Mouse (Mus musculus): ENCODE measurements at regions not wholly inside any gene's neighbourhood (a gene's known extent, or its start where the extent isn't known, plus 50 kb on each side); places are given as distances from the start of the nearest gene placed in this dataset.

DNA sequence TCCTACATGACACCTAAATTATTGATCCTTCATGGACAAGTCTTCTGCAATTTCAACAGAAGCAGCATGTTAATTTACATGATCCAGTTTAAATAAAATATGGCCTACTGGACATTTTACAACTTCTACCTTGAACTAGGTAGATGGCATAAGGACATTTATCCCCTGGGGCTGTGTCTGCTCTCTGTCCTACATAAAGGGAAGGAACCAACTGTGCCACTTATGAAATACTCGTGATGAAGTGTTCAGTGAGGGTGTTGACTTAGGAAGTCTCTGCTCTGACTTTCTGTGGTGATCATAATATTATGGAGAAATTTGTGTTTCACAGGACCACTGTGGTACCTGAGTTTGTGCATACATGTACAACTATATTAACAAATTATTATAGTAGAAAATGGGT lies 60.9 kb upstream of the Mbnl1 start:
- DNase-seq (ENCODE audit: low read depth): peak; percentile 47

- DNase-seq (ENCODE audit: low read depth): no peak
Observed at GRCm38 (mm10) chr3:60412206-60412605, 60.4 kb upstream of the Mbnl1 start.

GRCm38 (mm10) chr3:60413749-60414148 lies 58.9 kb upstream of the Mbnl1 start:
- no peak for DNase-seq (ENCODE audit: low read depth)

DNA sequence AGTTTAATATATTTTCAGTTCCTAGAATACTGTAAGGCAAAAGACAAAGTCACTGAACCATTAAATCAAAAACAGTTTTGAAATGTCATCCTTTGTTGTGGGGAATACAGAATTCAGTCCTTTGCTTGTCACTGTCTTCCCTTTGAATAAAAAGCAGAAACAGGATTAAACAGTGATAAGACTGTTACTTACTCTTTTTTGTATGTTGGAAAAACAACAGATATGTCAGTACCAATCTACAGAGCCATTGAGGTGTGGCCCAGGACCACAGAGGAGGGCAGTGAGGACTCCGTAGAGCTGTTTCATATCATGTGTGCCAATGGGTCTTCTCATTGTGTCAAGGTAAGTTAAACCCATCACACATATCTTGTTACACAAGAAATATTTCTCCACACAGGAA lies 55.6 kb upstream of the Mbnl1 start:
- no peak for DNase-seq (ENCODE audit: low read depth)

DNA sequence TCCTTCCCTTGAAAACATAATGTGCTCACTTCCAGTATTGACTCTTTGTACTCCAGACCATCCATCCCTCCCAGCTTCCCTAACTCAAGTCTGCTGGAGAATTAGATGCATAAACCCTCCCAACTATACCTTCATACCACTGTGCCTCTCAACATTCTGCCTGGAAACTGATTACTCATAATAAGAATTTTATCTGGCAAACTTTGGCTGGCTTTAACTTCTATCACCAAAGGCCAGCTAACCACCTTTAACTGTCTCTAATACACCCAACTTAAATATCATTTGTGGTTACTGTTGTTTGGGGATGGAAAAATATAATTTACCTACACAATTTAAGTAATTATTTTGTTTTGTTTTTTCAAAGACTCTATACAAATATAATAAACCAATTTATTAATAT lies 54.0 kb upstream of the Mbnl1 start:
- no peak for DNase-seq (ENCODE audit: low read depth)

DNA sequence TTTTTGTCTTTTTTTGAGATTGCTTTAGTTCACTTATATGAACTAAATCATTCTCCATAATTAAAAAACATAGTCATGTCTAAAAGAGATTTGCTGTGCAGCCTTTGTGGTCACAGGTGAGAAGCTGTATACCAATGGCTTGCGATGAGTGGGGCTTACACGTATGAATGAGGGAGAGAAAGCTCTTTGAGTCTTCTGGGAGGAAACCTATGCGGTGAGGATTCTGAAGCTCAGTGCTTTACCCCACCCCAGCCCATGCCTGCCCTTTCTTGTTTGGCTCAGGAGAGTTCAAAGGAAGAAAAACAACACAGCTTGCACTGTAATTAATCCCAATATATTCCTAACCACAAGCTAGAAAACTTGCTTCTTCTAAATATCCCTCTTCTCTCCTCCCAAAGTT lies 53.4 kb upstream of the Mbnl1 start:
- DNase-seq (ENCODE audit: low read depth): no peak
